Mouse (Mus musculus) cerebellum, adult 2 months (tissue): ENCODE measurements around the gene Pecr.

Source experiments
- CTCF ChIP-seq: fragments of 200-500 bp; IDR thresholded peaks from 2 replicates; pipeline ENCODE4 v1.5.1; 2011; ENCODE audit warnings: low read depth, mild to moderate bottlenecking, control low read depth, low read length, moderate library complexity, borderline replicate concordance; ENCODE audit not compliant: insufficient read depth
- POLR2A ChIP-seq: fragments of 200-500 bp; IDR thresholded peaks from 2 replicates; pipeline ENCODE4 v1.6.1; 2011; ENCODE audit warnings: low read length, control low read depth, borderline replicate concordance; ENCODE audit not compliant: insufficient read depth

GRCm38 (mm10) chr1:72251806-72252205, 32.3 kb downstream of the Pecr start:
- TF ChIP-seq CTCF (no peak), POLR2A (no peak)
